Mouse (Mus musculus): ENCODE measurements around the gene Adcy9. TPM values are rescaled to one million over a fixed set of nuclear protein-coding genes. Genes with fewer than 3 reads are reported as not detected.

Gene Adcy9
- total and polyA plus RNA-seq, 2 experiments from 2014 or later = 1.8 to 19.0 TPM

GRCm38 (mm10) chr16:4395687-4396341 is 24.5 kb downstream of the Adcy9 start:
- no peak for DNase-seq (ENCODE audit: low spot score)
- Histone ChIP-seq H3K9me3 (replicated peaks; ENCODE audit: control insufficient read depth, low read length) (no peaks in the 10 kb centered on the region), H3K27ac (ENCODE audit: low read depth) (peak overlapping the region; percentile 66), H3K4me2 (ENCODE audit: low read depth, low read length) (0 out of 2 replicates have a peak overlapping the region, but pooled peaks have one; percentile 27), H3K36me3 (replicated peaks; ENCODE audit: control insufficient read depth, insufficient read depth, low read length) (no peaks in the 10 kb centered on the region), H3K4me1 (ENCODE audit: control insufficient read depth, insufficient read depth) (peaks cover 30% of the 10 kb centered on the region), H3K9ac (replicated peaks; ENCODE audit: low read depth, low read length) (peak overlapping the region; percentile 34; the same call in 1 of the 2 replicates), H3K4me3 (ENCODE audit: low read depth, low read length) (no peak overlapping the region), H3K27me3 (ENCODE audit: control insufficient read depth, insufficient read depth, low read length) (no peaks in the 10 kb centered on the region)
- ATAC-seq (ENCODE audit: insufficient read depth, low read depth) = no peak; the same call in 1 of the 2 replicates
- TF ChIP-seq EP300 (IDR thresholded peaks at IDR 0.05; ENCODE audit: low read depth) (no peak), CTCF (IDR thresholded peaks at IDR 0.05; ENCODE audit: low read depth) (no peak)
- WGBS = 37% methylated on average over 10 of the region's 10 CpGs

- peak overlapping the region; percentile 34; the same call in 1 of the 2 replicates for H3K9ac ChIP-seq (replicated peaks; ENCODE audit: low read depth, low read length)
- WGBS = 80% methylated on average over 4 of the region's 4 CpGs
- no peak for ATAC-seq (ENCODE audit: insufficient read depth, low read depth)
- H3K27ac ChIP-seq (ENCODE audit: low read depth) = peak overlapping the region; percentile 66
- no peaks in the 10 kb centered on the region for H3K36me3 ChIP-seq (replicated peaks; ENCODE audit: control insufficient read depth, insufficient read depth, low read length)
- TF ChIP-seq CTCF (IDR thresholded peaks at IDR 0.05; ENCODE audit: low read depth) (no peak), EP300 (IDR thresholded peaks at IDR 0.05; ENCODE audit: low read depth) (no peak)
- no peak for DNase-seq (ENCODE audit: low spot score)
- H3K27me3 ChIP-seq (ENCODE audit: control insufficient read depth, insufficient read depth, low read length) = no peaks in the 10 kb centered on the region
- H3K4me3 ChIP-seq (ENCODE audit: low read depth, low read length) = no peak overlapping the region
- H3K4me2 ChIP-seq (ENCODE audit: low read depth, low read length) = no peak overlapping the region
- H3K4me1 ChIP-seq (ENCODE audit: control insufficient read depth, insufficient read depth) = peaks cover 27% of the 10 kb centered on the region
- no peaks in the 10 kb centered on the region for H3K9me3 ChIP-seq (replicated peaks; ENCODE audit: control insufficient read depth, low read length)
These were observed 25.2 kb downstream of the Adcy9 start for GRCm38 (mm10) chr16:4394991-4395590.

DNA sequence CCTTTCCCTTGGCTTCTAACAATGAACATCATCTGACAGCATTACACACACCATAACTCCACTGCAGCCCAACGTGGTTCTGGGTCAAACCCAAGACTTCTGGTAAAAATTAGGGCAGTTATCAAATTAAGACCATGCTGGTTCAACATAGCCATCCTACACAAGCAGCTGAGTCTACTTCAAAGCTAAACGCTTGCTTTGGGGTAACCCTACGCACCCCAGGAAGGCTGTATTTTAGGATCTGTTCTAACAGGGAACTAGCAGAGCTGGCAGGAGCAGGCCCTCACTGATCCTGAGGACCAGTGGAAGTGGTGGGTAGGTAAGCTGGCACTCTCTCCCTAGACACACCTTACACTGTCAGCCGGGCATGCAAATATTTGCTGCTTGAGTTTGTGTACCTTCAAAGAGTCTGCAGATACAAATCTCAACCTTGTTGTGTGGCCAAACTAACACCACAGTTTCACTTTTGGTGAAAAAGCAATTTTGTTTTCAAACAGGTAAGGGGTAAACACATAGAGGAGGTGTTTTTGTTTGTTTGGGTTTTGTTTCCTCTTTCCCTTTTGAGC is 36.7 kb downstream of the Adcy9 start:
- WGBS = 58% methylated on average over 4 of the region's 4 CpGs
- no peak for DNase-seq (ENCODE audit: low spot score)
- peaks cover 9% of the 10 kb centered on the region; the same call in 1 of the 2 replicates for H3K4me1 ChIP-seq (ENCODE audit: control insufficient read depth, insufficient read depth)
- H3K9me3 ChIP-seq (replicated peaks; ENCODE audit: control insufficient read depth, low read length) = no peaks in the 10 kb centered on the region
- no peak overlapping the region for H3K4me3 ChIP-seq (ENCODE audit: low read depth, low read length)
- no peak overlapping the region for H3K4me2 ChIP-seq (ENCODE audit: low read depth, low read length)
- TF ChIP-seq EP300 (IDR thresholded peaks at IDR 0.05; ENCODE audit: low read depth) = no peak
- H3K27me3 ChIP-seq (ENCODE audit: control insufficient read depth, insufficient read depth, low read length) = no peaks in the 10 kb centered on the region
- H3K9ac ChIP-seq (replicated peaks; ENCODE audit: low read depth, low read length) = no peak overlapping the region
- ATAC-seq (ENCODE audit: insufficient read depth, low read depth) = no peak
- H3K36me3 ChIP-seq (replicated peaks; ENCODE audit: control insufficient read depth, insufficient read depth, low read length) = no peaks in the 10 kb centered on the region
- H3K27ac ChIP-seq (ENCODE audit: low read depth) = 0 out of 2 replicates have a peak overlapping the region, but pooled peaks have one; percentile 5

DNA sequence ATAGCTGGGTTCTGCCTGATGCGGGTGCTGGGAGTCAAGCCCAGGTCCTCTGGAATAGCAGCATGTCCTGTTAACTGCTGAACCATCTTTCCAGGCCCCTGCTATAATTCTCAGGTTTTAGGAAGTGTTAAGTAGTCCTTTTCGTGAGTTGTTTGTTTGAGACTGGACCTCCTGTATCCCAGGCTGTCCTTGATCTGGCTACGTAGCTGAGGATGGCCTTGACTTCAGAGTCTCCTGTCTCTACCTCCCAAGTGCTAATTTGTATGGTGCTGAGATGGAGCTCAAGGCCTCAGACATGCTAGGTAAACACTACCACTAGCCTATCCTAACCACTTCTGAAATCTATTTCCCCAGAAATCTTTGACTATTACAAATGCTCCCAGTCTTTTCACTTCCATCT is 37.9 kb downstream of the Adcy9 start:
- Histone ChIP-seq H3K4me2 (ENCODE audit: low read depth, low read length) (no peak overlapping the region), H3K27me3 (ENCODE audit: control insufficient read depth, insufficient read depth, low read length) (no peaks in the 10 kb centered on the region), H3K9me3 (replicated peaks; ENCODE audit: control insufficient read depth, low read length) (no peaks in the 10 kb centered on the region), H3K36me3 (replicated peaks; ENCODE audit: control insufficient read depth, insufficient read depth, low read length) (no peaks in the 10 kb centered on the region), H3K9ac (replicated peaks; ENCODE audit: low read depth, low read length) (no peak overlapping the region), H3K4me3 (ENCODE audit: low read depth, low read length) (no peak overlapping the region), H3K4me1 (ENCODE audit: control insufficient read depth, insufficient read depth) (peaks cover 15% of the 10 kb centered on the region), H3K27ac (ENCODE audit: low read depth) (no peak overlapping the region)
- no peak for DNase-seq (ENCODE audit: low spot score)
- WGBS = 96% methylated on average over 3 of the region's 3 CpGs
- TF ChIP-seq CTCF (IDR thresholded peaks at IDR 0.05; ENCODE audit: low read depth) = no peak
- TF ChIP-seq EP300 (IDR thresholded peaks at IDR 0.05; ENCODE audit: low read depth) = no peak
- no peak for ATAC-seq (ENCODE audit: insufficient read depth, low read depth)

DNA sequence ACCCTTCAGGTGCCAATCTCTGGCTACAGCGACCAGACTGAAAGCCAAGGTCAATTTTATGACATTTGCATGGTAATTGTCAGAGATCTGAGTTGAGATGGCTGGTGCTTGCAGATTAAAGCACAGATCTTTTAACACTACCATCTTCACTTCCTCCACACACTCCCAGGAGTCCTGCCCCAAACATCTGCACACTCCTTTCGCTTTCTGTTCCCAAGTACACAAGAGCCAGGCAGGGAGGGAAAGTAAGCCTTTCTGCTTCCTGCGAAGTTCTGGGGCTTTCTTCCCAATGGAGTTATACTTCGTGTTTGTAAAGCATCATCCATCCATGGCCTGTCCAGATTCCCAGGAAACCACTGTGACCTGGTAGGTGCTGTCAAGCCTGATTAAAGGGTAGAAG is 38.8 kb downstream of the Adcy9 start:
- peaks cover 19% of the 10 kb centered on the region for H3K4me1 ChIP-seq (ENCODE audit: control insufficient read depth, insufficient read depth)
- TF ChIP-seq CTCF (IDR thresholded peaks at IDR 0.05; ENCODE audit: low read depth) (no peak), EP300 (IDR thresholded peaks at IDR 0.05; ENCODE audit: low read depth) (no peak)
- DNase-seq (ENCODE audit: low spot score) (no peak), ATAC-seq (ENCODE audit: insufficient read depth, low read depth) (no peak)
- no peaks in the 10 kb centered on the region for H3K27me3 ChIP-seq (ENCODE audit: control insufficient read depth, insufficient read depth, low read length)
- no peaks in the 10 kb centered on the region for H3K36me3 ChIP-seq (replicated peaks; ENCODE audit: control insufficient read depth, insufficient read depth, low read length)
- no peak overlapping the region for H3K4me3 ChIP-seq (ENCODE audit: low read depth, low read length)
- H3K4me2 ChIP-seq (ENCODE audit: low read depth, low read length) = no peak overlapping the region
- WGBS = 62% methylated on average over 4 of the region's 4 CpGs
- no peak overlapping the region for H3K9ac ChIP-seq (replicated peaks; ENCODE audit: low read depth, low read length)
- peak overlapping the region; percentile 30 for H3K27ac ChIP-seq (ENCODE audit: low read depth)
- no peaks in the 10 kb centered on the region for H3K9me3 ChIP-seq (replicated peaks; ENCODE audit: control insufficient read depth, low read length)
